Mouse (Mus musculus): ENCODE measurements around the gene Atp5g1.

Atp5g1 gene

DNA sequence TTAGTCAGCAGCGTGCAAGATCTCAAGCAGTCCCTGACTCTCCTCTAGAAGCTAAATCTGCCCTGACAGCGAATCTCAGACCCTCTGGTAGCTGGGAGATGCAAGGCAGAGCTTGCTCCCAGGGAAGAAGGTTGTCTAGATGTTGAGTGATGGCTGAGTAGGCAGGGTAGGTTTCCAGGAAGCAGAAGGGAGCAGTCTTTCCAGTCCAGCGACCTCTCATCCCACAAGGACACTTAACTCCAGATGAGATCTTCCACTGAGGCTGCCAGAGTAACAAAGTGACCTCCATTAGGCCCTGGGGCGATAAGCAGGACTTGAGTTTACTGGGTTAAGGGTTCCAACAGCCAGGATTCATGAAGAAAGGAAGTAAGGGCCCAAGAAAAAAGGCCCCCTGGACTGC lies 54.8 kb downstream of the Atp5g1 start:
- DNase-seq (ENCODE audit: low spot score) = no peak
